Mouse (Mus musculus): Measurements from ENCODE around the gene Asb17. TPM values are rescaled to one million over a fixed set of nuclear protein-coding genes. Genes with fewer than 3 reads are reported as not detected.
"Not testable (repeated sequence)": the region's sequence is repeated elsewhere in the genome, so short reads cannot be mapped to it uniquely, and the experiment has no call there.

Gene Asb17
- polyA plus RNA-seq, 1 experiment from 2014 or later, result 0.05 TPM

- not testable (repeated sequence) for H3K27me3 ChIP-seq (replicated peaks; ENCODE audit: control insufficient read depth, insufficient read depth, low read length); H3K9me3 ChIP-seq (ENCODE audit: control insufficient read depth, low read length); H3K27ac ChIP-seq (ENCODE audit: low read length); H3K4me1 ChIP-seq (ENCODE audit: control insufficient read depth, insufficient read depth, low read length); H3K9ac ChIP-seq (ENCODE audit: low read depth, low read length); H3K4me2 ChIP-seq (ENCODE audit: low read depth, low read length); ATAC-seq; H3K36me3 ChIP-seq (ENCODE audit: control insufficient read depth, insufficient read depth, low read length); H3K4me3 ChIP-seq (ENCODE audit: low read length)
- WGBS, result 93% methylated on average over 3 of the region's 3 CpGs
Observed at GRCm38 (mm10) chr3:153829788-153830187, 14.2 kb upstream of the Asb17 start.

- Histone ChIP-seq H3K4me1 (ENCODE audit: control insufficient read depth, insufficient read depth, low read length) (no peaks in the 10 kb centered on the region), H3K4me3 (ENCODE audit: low read length) (no peak overlapping the region), H3K27ac (ENCODE audit: low read length) (no peak overlapping the region), H3K9me3 (ENCODE audit: control insufficient read depth, low read length) (no peaks in the 10 kb centered on the region), H3K4me2 (ENCODE audit: low read depth, low read length) (no peak overlapping the region), H3K36me3 (ENCODE audit: control insufficient read depth, insufficient read depth, low read length) (no peaks in the 10 kb centered on the region), H3K9ac (ENCODE audit: low read depth, low read length) (no peak overlapping the region), H3K27me3 (replicated peaks; ENCODE audit: control insufficient read depth, insufficient read depth, low read length) (no peaks in the 10 kb centered on the region)
- 81% methylated on average over 11 of the region's 11 CpGs for WGBS
- ATAC-seq, result peak; percentile 71
Observed at GRCm38 (mm10) chr3:153831014-153831872, 12.8 kb upstream of the Asb17 start.

GRCm38 (mm10) chr3:153831873-153832653, 11.9 kb upstream of the Asb17 start:
- Histone ChIP-seq H3K4me1 (ENCODE audit: control insufficient read depth, insufficient read depth, low read length) (no peaks in the 10 kb centered on the region), H3K27me3 (replicated peaks; ENCODE audit: control insufficient read depth, insufficient read depth, low read length) (no peaks in the 10 kb centered on the region), H3K27ac (ENCODE audit: low read length) (no peak overlapping the region), H3K9ac (ENCODE audit: low read depth, low read length) (no peak overlapping the region), H3K36me3 (ENCODE audit: control insufficient read depth, insufficient read depth, low read length) (no peaks in the 10 kb centered on the region), H3K4me2 (ENCODE audit: low read depth, low read length) (no peak overlapping the region), H3K4me3 (ENCODE audit: low read length) (no peak overlapping the region), H3K9me3 (ENCODE audit: control insufficient read depth, low read length) (no peaks in the 10 kb centered on the region)
- whole genome bisulfite sequencing, result 81% methylated on average over 4 of the region's 4 CpGs
- peak; percentile 72 for ATAC-seq

GRCm38 (mm10) chr3:153832654-153832945, 11.4 kb upstream of the Asb17 start:
- no peak overlapping the region for H3K9ac ChIP-seq (ENCODE audit: low read depth, low read length)
- no peaks in the 10 kb centered on the region for H3K4me1 ChIP-seq (ENCODE audit: control insufficient read depth, insufficient read depth, low read length)
- H3K36me3 ChIP-seq (ENCODE audit: control insufficient read depth, insufficient read depth, low read length), result no peaks in the 10 kb centered on the region
- H3K4me3 ChIP-seq (ENCODE audit: low read length), result no peak overlapping the region
- WGBS, result 73% methylated on average over 6 of the region's 6 CpGs
- no peak overlapping the region for H3K27ac ChIP-seq (ENCODE audit: low read length)
- H3K27me3 ChIP-seq (replicated peaks; ENCODE audit: control insufficient read depth, insufficient read depth, low read length), result no peaks in the 10 kb centered on the region
- no peaks in the 10 kb centered on the region for H3K9me3 ChIP-seq (ENCODE audit: control insufficient read depth, low read length)
- no peak for ATAC-seq
- no peak overlapping the region for H3K4me2 ChIP-seq (ENCODE audit: low read depth, low read length)

- Histone ChIP-seq H3K27ac (ENCODE audit: low read length) (no peak overlapping the region), H3K36me3 (ENCODE audit: control insufficient read depth, insufficient read depth, low read length) (no peaks in the 10 kb centered on the region), H3K4me2 (ENCODE audit: low read depth, low read length) (no peak overlapping the region), H3K4me1 (ENCODE audit: control insufficient read depth, insufficient read depth, low read length) (no peaks in the 10 kb centered on the region), H3K4me3 (ENCODE audit: low read length) (no peak overlapping the region), H3K27me3 (replicated peaks; ENCODE audit: control insufficient read depth, insufficient read depth, low read length) (no peaks in the 10 kb centered on the region), H3K9ac (ENCODE audit: low read depth, low read length) (no peak overlapping the region), H3K9me3 (ENCODE audit: control insufficient read depth, low read length) (no peaks in the 10 kb centered on the region)
- no peak for ATAC-seq
- 94% methylated on average over 4 of the region's 4 CpGs for WGBS
Observed at GRCm38 (mm10) chr3:153834071-153834470, 9.9 kb upstream of the Asb17 start.

- Histone ChIP-seq H3K4me3 (ENCODE audit: low read length) (no peak overlapping the region), H3K27me3 (replicated peaks; ENCODE audit: control insufficient read depth, insufficient read depth, low read length) (no peaks in the 10 kb centered on the region), H3K4me1 (ENCODE audit: control insufficient read depth, insufficient read depth, low read length) (no peaks in the 10 kb centered on the region), H3K9ac (ENCODE audit: low read depth, low read length) (no peak overlapping the region), H3K4me2 (ENCODE audit: low read depth, low read length) (no peak overlapping the region), H3K9me3 (ENCODE audit: control insufficient read depth, low read length) (no peaks in the 10 kb centered on the region), H3K27ac (ENCODE audit: low read length) (no peak overlapping the region), H3K36me3 (ENCODE audit: control insufficient read depth, insufficient read depth, low read length) (no peaks in the 10 kb centered on the region)
- WGBS, result 68% methylated on average over 7 of the region's 7 CpGs
- ATAC-seq, result peak; percentile 66
Observed at GRCm38 (mm10) chr3:153835455-153836086, 8.4 kb upstream of the Asb17 start.

GRCm38 (mm10) chr3:153836316-153836715, 7.7 kb upstream of the Asb17 start:
- no peak overlapping the region for H3K27ac ChIP-seq (ENCODE audit: low read length)
- H3K4me2 ChIP-seq (ENCODE audit: low read depth, low read length), result no peak overlapping the region
- ATAC-seq, result no peak
- H3K27me3 ChIP-seq (replicated peaks; ENCODE audit: control insufficient read depth, insufficient read depth, low read length), result no peaks in the 10 kb centered on the region
- H3K4me3 ChIP-seq (ENCODE audit: low read length), result no peak overlapping the region
- H3K36me3 ChIP-seq (ENCODE audit: control insufficient read depth, insufficient read depth, low read length), result no peaks in the 10 kb centered on the region
- no peak overlapping the region for H3K9ac ChIP-seq (ENCODE audit: low read depth, low read length)
- 86% methylated on average over 3 of the region's 3 CpGs for WGBS
- no peaks in the 10 kb centered on the region for H3K9me3 ChIP-seq (ENCODE audit: control insufficient read depth, low read length)
- H3K4me1 ChIP-seq (ENCODE audit: control insufficient read depth, insufficient read depth, low read length), result no peaks in the 10 kb centered on the region

- Histone ChIP-seq H3K9ac (ENCODE audit: low read depth, low read length) (no peak overlapping the region), H3K4me3 (ENCODE audit: low read length) (no peak overlapping the region), H3K4me2 (ENCODE audit: low read depth, low read length) (no peak overlapping the region), H3K27ac (ENCODE audit: low read length) (no peak overlapping the region), H3K27me3 (replicated peaks; ENCODE audit: control insufficient read depth, insufficient read depth, low read length) (no peaks in the 10 kb centered on the region), H3K9me3 (ENCODE audit: control insufficient read depth, low read length) (no peaks in the 10 kb centered on the region), H3K4me1 (ENCODE audit: control insufficient read depth, insufficient read depth, low read length) (no peaks in the 10 kb centered on the region), H3K36me3 (ENCODE audit: control insufficient read depth, insufficient read depth, low read length) (no peaks in the 10 kb centered on the region)
- no peak for ATAC-seq
- 46% methylated on average over 4 of the region's 4 CpGs for WGBS
Observed at GRCm38 (mm10) chr3:153837593-153837992, 6.4 kb upstream of the Asb17 start.

- Histone ChIP-seq H3K9ac (ENCODE audit: low read depth, low read length) (no peak overlapping the region), H3K4me2 (ENCODE audit: low read depth, low read length) (no peak overlapping the region), H3K4me1 (ENCODE audit: control insufficient read depth, insufficient read depth, low read length) (peaks cover 3% of the 10 kb centered on the region; the same call in 1 of the 2 replicates), H3K4me3 (ENCODE audit: low read length) (no peak overlapping the region), H3K9me3 (ENCODE audit: control insufficient read depth, low read length) (no peaks in the 10 kb centered on the region), H3K36me3 (ENCODE audit: control insufficient read depth, insufficient read depth, low read length) (no peaks in the 10 kb centered on the region), H3K27ac (ENCODE audit: low read length) (no peak overlapping the region), H3K27me3 (replicated peaks; ENCODE audit: control insufficient read depth, insufficient read depth, low read length) (no peaks in the 10 kb centered on the region)
- 92% methylated on average over 9 of the region's 9 CpGs for WGBS
- ATAC-seq, result no peak
Observed at GRCm38 (mm10) chr3:153844757-153845156, 748 bp downstream of the Asb17 start.

Data from intestine, embryonic 16.5 days (tissue).